Mouse (Mus musculus): ENCODE data around the gene Dmd. TPM values are rescaled to one million over a fixed set of nuclear protein-coding genes. Genes with fewer than 3 reads are reported as not detected.

Dmd gene
- polyA plus RNA-seq, 1 experiment = 5.6 TPM

GRCm38 (mm10) chrX:85084237-85085153, 2135.8 kb downstream of the Dmd start:
- H3K27ac ChIP-seq (ENCODE audit: control insufficient read depth, insufficient read depth, low read depth, low read length, poor library complexity) = no peak overlapping the region
- no peak for TF ChIP-seq CTCF (IDR thresholded peaks at IDR 0.05; ENCODE audit: control insufficient read depth, insufficient read depth, low read length)
- no peak for TF ChIP-seq POLR2A (IDR thresholded peaks at IDR 0.05; ENCODE audit: borderline replicate concordance, control insufficient read depth, low read depth, low read length)
- H3K4me1 ChIP-seq (ENCODE audit: control insufficient read depth, insufficient read depth, low read length) = no peaks in the 10 kb centered on the region
- WGBS = 66% methylated on average over 8 of the region's 8 CpGs
- H3K4me3 ChIP-seq (replicated peaks; ENCODE audit: control insufficient read depth, low read depth, low read length) = no peak overlapping the region

GRCm38 (mm10) chrX:85089506-85089905, 2140.8 kb downstream of the Dmd start:
- no peak overlapping the region for H3K27ac ChIP-seq (ENCODE audit: control insufficient read depth, insufficient read depth, low read depth, low read length, poor library complexity)
- no peaks in the 10 kb centered on the region for H3K4me1 ChIP-seq (ENCODE audit: control insufficient read depth, insufficient read depth, low read length)
- TF ChIP-seq POLR2A (IDR thresholded peaks at IDR 0.05; ENCODE audit: borderline replicate concordance, control insufficient read depth, low read depth, low read length) (no peak), CTCF (IDR thresholded peaks at IDR 0.05; ENCODE audit: control insufficient read depth, insufficient read depth, low read length) (no peak)
- 69% methylated on average over 7 of the region's 7 CpGs for WGBS
- no peak overlapping the region for H3K4me3 ChIP-seq (replicated peaks; ENCODE audit: control insufficient read depth, low read depth, low read length)

- no peak overlapping the region for H3K27ac ChIP-seq (ENCODE audit: control insufficient read depth, insufficient read depth, low read depth, low read length, poor library complexity)
- no peak overlapping the region for H3K4me3 ChIP-seq (replicated peaks; ENCODE audit: control insufficient read depth, low read depth, low read length)
- no peaks in the 10 kb centered on the region for H3K4me1 ChIP-seq (ENCODE audit: control insufficient read depth, insufficient read depth, low read length)
- TF ChIP-seq CTCF (IDR thresholded peaks at IDR 0.05; ENCODE audit: control insufficient read depth, insufficient read depth, low read length) (no peak), POLR2A (IDR thresholded peaks at IDR 0.05; ENCODE audit: borderline replicate concordance, control insufficient read depth, low read depth, low read length) (no peak)
Observed at GRCm38 (mm10) chrX:85093354-85093753, 2144.7 kb downstream of the Dmd start.

- Histone ChIP-seq H3K4me3 (replicated peaks; ENCODE audit: control insufficient read depth, low read depth, low read length) (no peak overlapping the region), H3K27ac (ENCODE audit: control insufficient read depth, insufficient read depth, low read depth, low read length, poor library complexity) (no peak overlapping the region), H3K4me1 (ENCODE audit: control insufficient read depth, insufficient read depth, low read length) (no peaks in the 10 kb centered on the region)
- TF ChIP-seq CTCF (IDR thresholded peaks at IDR 0.05; ENCODE audit: control insufficient read depth, insufficient read depth, low read length) (no peak), POLR2A (IDR thresholded peaks at IDR 0.05; ENCODE audit: borderline replicate concordance, control insufficient read depth, low read depth, low read length) (no peak)
Observed at GRCm38 (mm10) chrX:85098691-85099090, 2150.0 kb downstream of the Dmd start.

GRCm38 (mm10) chrX:85112418-85112817, 2163.7 kb downstream of the Dmd start:
- Histone ChIP-seq H3K4me1 (ENCODE audit: control insufficient read depth, insufficient read depth, low read length) (no peaks in the 10 kb centered on the region), H3K4me3 (replicated peaks; ENCODE audit: control insufficient read depth, low read depth, low read length) (no peak overlapping the region), H3K27ac (ENCODE audit: control insufficient read depth, insufficient read depth, low read depth, low read length, poor library complexity) (no peak overlapping the region)
- TF ChIP-seq POLR2A (IDR thresholded peaks at IDR 0.05; ENCODE audit: borderline replicate concordance, control insufficient read depth, low read depth, low read length) (no peak), CTCF (IDR thresholded peaks at IDR 0.05; ENCODE audit: control insufficient read depth, insufficient read depth, low read length) (no peak)

- Histone ChIP-seq H3K4me1 (ENCODE audit: control insufficient read depth, insufficient read depth, low read length) (no peaks in the 10 kb centered on the region), H3K27ac (ENCODE audit: control insufficient read depth, insufficient read depth, low read depth, low read length, poor library complexity) (no peak overlapping the region), H3K4me3 (replicated peaks; ENCODE audit: control insufficient read depth, low read depth, low read length) (no peak overlapping the region)
- TF ChIP-seq POLR2A (IDR thresholded peaks at IDR 0.05; ENCODE audit: borderline replicate concordance, control insufficient read depth, low read depth, low read length) (no peak), CTCF (IDR thresholded peaks at IDR 0.05; ENCODE audit: control insufficient read depth, insufficient read depth, low read length) (no peak)
- 83% methylated on average over 3 of the region's 3 CpGs for WGBS
Observed at GRCm38 (mm10) chrX:85132706-85133105, 2184.0 kb downstream of the Dmd start.

- WGBS = 63% methylated on average over 5 of the region's 5 CpGs
- no peak for TF ChIP-seq POLR2A (IDR thresholded peaks at IDR 0.05; ENCODE audit: borderline replicate concordance, control insufficient read depth, low read depth, low read length)
- no peak for TF ChIP-seq CTCF (IDR thresholded peaks at IDR 0.05; ENCODE audit: control insufficient read depth, insufficient read depth, low read length)
- H3K4me3 ChIP-seq (replicated peaks; ENCODE audit: control insufficient read depth, low read depth, low read length) = no peak overlapping the region
- H3K27ac ChIP-seq (ENCODE audit: control insufficient read depth, insufficient read depth, low read depth, low read length, poor library complexity) = no peak overlapping the region
- H3K4me1 ChIP-seq (ENCODE audit: control insufficient read depth, insufficient read depth, low read length) = no peaks in the 10 kb centered on the region
Observed at GRCm38 (mm10) chrX:85137293-85137692, 2188.6 kb downstream of the Dmd start.

- no peak for TF ChIP-seq POLR2A (IDR thresholded peaks at IDR 0.05; ENCODE audit: borderline replicate concordance, control insufficient read depth, low read depth, low read length)
- no peak for TF ChIP-seq CTCF (IDR thresholded peaks at IDR 0.05; ENCODE audit: control insufficient read depth, insufficient read depth, low read length)
- 81% methylated on average over 2 of the region's 2 CpGs for WGBS
- no peak overlapping the region for H3K27ac ChIP-seq (ENCODE audit: control insufficient read depth, insufficient read depth, low read depth, low read length, poor library complexity)
- no peaks in the 10 kb centered on the region for H3K4me1 ChIP-seq (ENCODE audit: control insufficient read depth, insufficient read depth, low read length)
- H3K4me3 ChIP-seq (replicated peaks; ENCODE audit: control insufficient read depth, low read depth, low read length) = no peak overlapping the region
Observed at GRCm38 (mm10) chrX:85171264-85171663, 2222.6 kb downstream of the Dmd start.

All from bone marrow, adult 2 months (tissue).